Mouse (Mus musculus): Measurements from ENCODE around the gene Taf13.
"Not testable (repeated sequence)": the region's sequence is repeated elsewhere in the genome, so short reads cannot be mapped to it uniquely, and the experiment has no call there.

The Taf13 gene

GRCm38 (mm10) chr3:108571443-108572294 lies at the start of gene Taf13:
TSS of gene Taf13 (plus strand) at chr3:108571698.
- peak; percentile 95 to 96 for DNase-seq (ENCODE audit: low spot score in 2 of 2)

- no peak for DNase-seq (ENCODE audit: low spot score in 2 of 2)
Measured at GRCm38 (mm10) chr3:108523415-108523814, 48.1 kb upstream of the Taf13 start.

GRCm38 (mm10) chr3:108528489-108528888 lies 43.0 kb upstream of the Taf13 start:
- no peak for DNase-seq (ENCODE audit: low spot score in 2 of 2)

- no peak for DNase-seq (ENCODE audit: low spot score in 2 of 2)
Measured at GRCm38 (mm10) chr3:108533114-108533885, 38.2 kb upstream of the Taf13 start.

GRCm38 (mm10) chr3:108533951-108534350 lies 37.5 kb upstream of the Taf13 start, which contains the start of gene 1700013F07Rik:
TSS of gene 1700013F07Rik (plus strand) at chr3:108534150.
- no peak for DNase-seq (ENCODE audit: low spot score in 2 of 2)

- no peak for DNase-seq (ENCODE audit: low spot score in 2 of 2)
Measured at GRCm38 (mm10) chr3:108535896-108536516, 35.5 kb upstream of the Taf13 start.

- DNase-seq (ENCODE audit: low spot score in 2 of 2): peak in 1 of 2 experiments; percentile 36
Measured at GRCm38 (mm10) chr3:108536517-108537260, 34.8 kb upstream of the Taf13 start, which contains the start of gene 5330417C22Rik. TSS of gene 5330417C22Rik (minus strand) at chr3:108536536.

GRCm38 (mm10) chr3:108537303-108537702 lies 34.2 kb upstream of the Taf13 start:
- DNase-seq (ENCODE audit: low spot score in 2 of 2): peak; percentile 56 to 73

- no peak for DNase-seq (ENCODE audit: low spot score in 2 of 2)
Measured at GRCm38 (mm10) chr3:108542299-108542698, 29.2 kb upstream of the Taf13 start.

GRCm38 (mm10) chr3:108554111-108554561 lies 17.4 kb upstream of the Taf13 start:
- no peak for DNase-seq (ENCODE audit: low spot score in 2 of 2)

- peak; percentile 93 to 96 for DNase-seq (ENCODE audit: low spot score in 2 of 2)
Measured at GRCm38 (mm10) chr3:108554587-108555312, 16.7 kb upstream of the Taf13 start.

- DNase-seq (ENCODE audit: low spot score in 2 of 2): no peak
Measured at GRCm38 (mm10) chr3:108557888-108558287, 13.6 kb upstream of the Taf13 start.

GRCm38 (mm10) chr3:108562133-108562730 lies 9.3 kb upstream of the Taf13 start, which contains the start of gene Tmem167b:
TSS of gene Tmem167b (minus strand) at chr3:108562466.
- peak; percentile 98 for DNase-seq (ENCODE audit: low spot score in 2 of 2)

- peak; percentile 30 to 52 for DNase-seq (ENCODE audit: low spot score in 2 of 2)
Measured at GRCm38 (mm10) chr3:108562777-108563271, 8.7 kb upstream of the Taf13 start.

- peak; percentile 76 to 83 for DNase-seq (ENCODE audit: low spot score in 2 of 2)
Measured at GRCm38 (mm10) chr3:108563309-108563708, 8.2 kb upstream of the Taf13 start.

- DNase-seq (ENCODE audit: low spot score in 2 of 2): no peak
Measured at GRCm38 (mm10) chr3:108567990-108568877, 3.3 kb upstream of the Taf13 start.

GRCm38 (mm10) chr3:108569636-108570035 lies 1.9 kb upstream of the Taf13 start:
- not testable (repeated sequence) for DNase-seq (ENCODE audit: low spot score in 2 of 2)

- DNase-seq (ENCODE audit: low spot score in 2 of 2): no peak
Measured at GRCm38 (mm10) chr3:108570813-108571212, 685 bp upstream of the Taf13 start.

All from spleen, postnatal 36 days (tissue).